Mouse (Mus musculus) erythroblast, embryonic 14.5 days (primary cell): Measurements from ENCODE around the gene Ppid.

Experiments used
- GATA1 ChIP-seq: IDR thresholded peaks from 2 replicates; pipeline ENCODE4 v1.6.1; 2012; ENCODE audit warnings: low read length, inconsistent platforms, mixed read lengths
- TAL1 ChIP-seq: IDR thresholded peaks from 3 replicates; pipeline ENCODE4 v1.6.1; 2012; ENCODE audit warnings: low read length, inconsistent platforms, mixed read lengths

DNA sequence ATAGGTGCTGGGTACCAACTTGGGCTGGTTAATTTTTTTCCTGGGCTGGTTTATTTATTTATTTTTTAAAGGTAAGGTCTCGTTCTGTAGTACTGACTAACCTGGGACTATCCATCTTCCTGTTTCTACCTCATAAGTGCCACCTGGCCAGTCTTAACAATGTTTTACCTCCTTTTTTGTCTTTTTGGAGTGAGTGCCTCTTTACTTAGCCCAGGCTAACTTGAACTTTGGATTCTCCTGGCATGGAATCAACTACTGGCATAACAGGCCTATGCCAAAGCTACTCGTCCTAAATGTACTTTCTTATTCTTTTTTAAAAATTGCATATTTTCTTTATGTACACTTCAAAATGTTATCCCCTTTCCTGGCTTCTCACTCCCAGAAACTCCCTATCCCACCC lies 1.5 kb upstream of the Ppid start:
- no peak for TF ChIP-seq GATA1
- no peak for TF ChIP-seq TAL1
